Mouse (Mus musculus): ENCODE measurements around the gene Gpr37l1. TPM values are rescaled to one million over a fixed set of nuclear protein-coding genes. Genes with fewer than 3 reads are reported as not detected.
"Not testable (repeated sequence)": the region's sequence is repeated elsewhere in the genome, so short reads cannot be mapped to it uniquely, and the experiment has no call there.

Gpr37l1 gene
- polyA plus RNA-seq, 1 experiment from 2014 or later, result not detected

GRCm38 (mm10) chr1:135125990-135126389 is 41.5 kb downstream of the Gpr37l1 start:
- 68% methylated on average over 8 of the region's 8 CpGs for WGBS
- Histone ChIP-seq H3K4me3 (ENCODE audit: low read length) (no peak overlapping the region), H3K9me3 (ENCODE audit: control insufficient read depth, low read length) (no peaks in the 10 kb centered on the region), H3K4me1 (ENCODE audit: control insufficient read depth, insufficient read depth, low read length) (peaks cover 15% of the 10 kb centered on the region; the same call in 1 of the 2 replicates), H3K9ac (ENCODE audit: low read depth, low read length) (no peak overlapping the region), H3K27me3 (ENCODE audit: control insufficient read depth, insufficient read depth, low read length) (0 out of 2 replicates have a peak, but pooled peaks cover 3% of the 10 kb centered on the region), H3K4me2 (replicated peaks; ENCODE audit: low read depth, low read length) (no peak overlapping the region), H3K36me3 (ENCODE audit: control insufficient read depth, insufficient read depth, low read length) (no peaks in the 10 kb centered on the region), H3K27ac (ENCODE audit: low read depth, low read length) (no peak overlapping the region)
- ATAC-seq (ENCODE audit: low FRiP score, low TSS enrichment), result no peak

- H3K4me1 ChIP-seq (ENCODE audit: control insufficient read depth, insufficient read depth, low read length), result peaks cover 12% of the 10 kb centered on the region; the same call in 1 of the 2 replicates
- WGBS, result 92% methylated on average over 8 of the region's 8 CpGs
- H3K9me3 ChIP-seq (ENCODE audit: control insufficient read depth, low read length), result no peaks in the 10 kb centered on the region
- H3K9ac ChIP-seq (ENCODE audit: low read depth, low read length), result no peak overlapping the region
- no peak overlapping the region for H3K4me2 ChIP-seq (replicated peaks; ENCODE audit: low read depth, low read length)
- no peaks in the 10 kb centered on the region for H3K36me3 ChIP-seq (ENCODE audit: control insufficient read depth, insufficient read depth, low read length)
- no peak for ATAC-seq (ENCODE audit: low FRiP score, low TSS enrichment)
- H3K27ac ChIP-seq (ENCODE audit: low read depth, low read length), result no peak overlapping the region
- H3K27me3 ChIP-seq (ENCODE audit: control insufficient read depth, insufficient read depth, low read length), result 0 out of 2 replicates have a peak, but pooled peaks cover 3% of the 10 kb centered on the region
- H3K4me3 ChIP-seq (ENCODE audit: low read length), result no peak overlapping the region
These were observed 42.7 kb downstream of the Gpr37l1 start for GRCm38 (mm10) chr1:135124573-135125363.

- Histone ChIP-seq H3K4me2 (replicated peaks; ENCODE audit: low read depth, low read length) (no peak overlapping the region), H3K36me3 (ENCODE audit: control insufficient read depth, insufficient read depth, low read length) (no peaks in the 10 kb centered on the region), H3K27ac (ENCODE audit: low read depth, low read length) (no peak overlapping the region), H3K9ac (ENCODE audit: low read depth, low read length) (no peak overlapping the region), H3K4me1 (ENCODE audit: control insufficient read depth, insufficient read depth, low read length) (no peaks in the 10 kb centered on the region), H3K9me3 (ENCODE audit: control insufficient read depth, low read length) (no peaks in the 10 kb centered on the region), H3K27me3 (ENCODE audit: control insufficient read depth, insufficient read depth, low read length) (no peaks in the 10 kb centered on the region), H3K4me3 (ENCODE audit: low read length) (no peak overlapping the region)
- 11% methylated on average over 8 of the region's 8 CpGs for WGBS
- ATAC-seq (ENCODE audit: low FRiP score, low TSS enrichment), result no peak; the same call in 1 of the 2 replicates
These were observed 54.8 kb downstream of the Gpr37l1 start for GRCm38 (mm10) chr1:135112661-135113060.

GRCm38 (mm10) chr1:135111271-135111670 is 56.2 kb downstream of the Gpr37l1 start:
- not testable (repeated sequence) for H3K4me3 ChIP-seq (ENCODE audit: low read length); H3K27ac ChIP-seq (ENCODE audit: low read depth, low read length); H3K9me3 ChIP-seq (ENCODE audit: control insufficient read depth, low read length); H3K9ac ChIP-seq (ENCODE audit: low read depth, low read length); H3K4me1 ChIP-seq (ENCODE audit: control insufficient read depth, insufficient read depth, low read length); H3K27me3 ChIP-seq (ENCODE audit: control insufficient read depth, insufficient read depth, low read length); H3K36me3 ChIP-seq (ENCODE audit: control insufficient read depth, insufficient read depth, low read length); ATAC-seq (ENCODE audit: low FRiP score, low TSS enrichment); H3K4me2 ChIP-seq (replicated peaks; ENCODE audit: low read depth, low read length)
- WGBS, result 53% methylated on average over 4 of the region's 5 CpGs

Other genes with a start within 250 kb of the Gpr37l1 start
- 4.8 and 7.6 TPM in 2 replicates for gene Ppp1r12b, start 211.7 kb downstream of the Gpr37l1 start, polyA plus RNA-seq (2014; fragmentation: Nextera tagmentation; extraction: Ambion mirVana)
- gene Ube2t, start 205.1 kb downstream of the Gpr37l1 start, polyA plus RNA-seq (2014; fragmentation: Nextera tagmentation; extraction: Ambion mirVana), result 40.6 and 50.3 TPM in 2 replicates
- 0.66 and 0.81 TPM in 2 replicates for gene Lgr6, start 62.4 kb downstream of the Gpr37l1 start, polyA plus RNA-seq (2014; fragmentation: Nextera tagmentation; extraction: Ambion mirVana)
- gene Ptpn7, start 35.0 kb downstream of the Gpr37l1 start, polyA plus RNA-seq (2014; fragmentation: Nextera tagmentation; extraction: Ambion mirVana), result 0.66 and 0.83 TPM in 2 replicates
- 32.0 and 44.5 TPM in 2 replicates for gene Arl8a, start 20.9 kb downstream of the Gpr37l1 start, polyA plus RNA-seq (2014; fragmentation: Nextera tagmentation; extraction: Ambion mirVana)
- 22.4 and 26.8 TPM in 2 replicates for gene Elf3, start 90.9 kb upstream of the Gpr37l1 start, polyA plus RNA-seq (2014; fragmentation: Nextera tagmentation; extraction: Ambion mirVana)
- 66.6 and 86.8 TPM in 2 replicates for gene Rnpep, start 116.4 kb upstream of the Gpr37l1 start, polyA plus RNA-seq (2014; fragmentation: Nextera tagmentation; extraction: Ambion mirVana)
- 213 and 232 TPM in 2 replicates for gene Timm17a, start 146.1 kb upstream of the Gpr37l1 start, polyA plus RNA-seq (2014; fragmentation: Nextera tagmentation; extraction: Ambion mirVana)
- gene Lmod1, start 157.1 kb upstream of the Gpr37l1 start, polyA plus RNA-seq (2014; fragmentation: Nextera tagmentation; extraction: Ambion mirVana), result 0.27 and 0.55 TPM in 2 replicates
- gene Shisa4, start 207.6 kb upstream of the Gpr37l1 start, polyA plus RNA-seq (2014; fragmentation: Nextera tagmentation; extraction: Ambion mirVana), result 33.0 and 39.6 TPM in 2 replicates

Data from kidney, embryonic 14.5 days (tissue).